Mouse (Mus musculus) kidney, postnatal 36 days (tissue): Measurements from ENCODE around the gene Fer.
A peak's percentile ranks its signal among the peaks of the same experiment; 100 is the strongest.

Source experiments
- DNase-seq, 2 experiments: peaks; one replicate each; pipeline ENCODE4 v3.0.0; 2021 to 2022; ENCODE audit warnings: mixed read lengths in 2 of 2

Fer gene

DNA sequence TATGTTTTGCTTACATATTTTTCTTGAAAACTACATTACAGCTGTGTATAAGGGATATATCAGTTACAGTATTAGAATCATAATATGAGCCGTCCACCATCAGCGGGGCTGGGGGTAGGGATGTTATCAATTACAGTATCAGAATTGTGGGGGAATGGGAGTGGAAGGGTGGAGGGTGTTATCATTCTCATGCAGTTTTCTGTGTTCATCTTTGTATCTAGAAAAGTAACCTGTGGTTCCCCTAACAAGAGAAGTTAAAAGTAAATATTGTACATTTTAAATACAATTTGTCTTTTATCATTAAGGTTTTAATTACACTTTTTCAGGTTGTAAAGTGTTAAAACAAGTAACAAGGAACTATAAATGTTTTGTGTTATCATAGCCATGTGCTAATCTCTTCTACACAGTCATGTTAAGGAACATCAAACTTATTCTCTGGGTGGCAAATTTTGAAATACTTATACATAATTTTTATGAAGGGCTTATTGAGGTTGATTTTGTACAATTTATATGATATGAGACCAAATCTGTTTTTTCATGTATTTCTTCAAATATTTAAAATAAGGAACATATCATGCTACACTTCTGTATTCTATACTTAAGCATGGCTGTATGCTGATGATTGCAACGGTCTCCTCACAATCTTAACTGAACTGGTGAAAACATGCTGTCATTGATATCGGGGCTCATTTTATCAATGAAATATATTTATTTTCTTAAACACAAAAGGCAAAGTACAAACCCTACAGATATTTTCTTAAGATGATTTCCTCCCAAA is 116.1 kb downstream of the Fer start:
- DNase-seq = no peak

DNA sequence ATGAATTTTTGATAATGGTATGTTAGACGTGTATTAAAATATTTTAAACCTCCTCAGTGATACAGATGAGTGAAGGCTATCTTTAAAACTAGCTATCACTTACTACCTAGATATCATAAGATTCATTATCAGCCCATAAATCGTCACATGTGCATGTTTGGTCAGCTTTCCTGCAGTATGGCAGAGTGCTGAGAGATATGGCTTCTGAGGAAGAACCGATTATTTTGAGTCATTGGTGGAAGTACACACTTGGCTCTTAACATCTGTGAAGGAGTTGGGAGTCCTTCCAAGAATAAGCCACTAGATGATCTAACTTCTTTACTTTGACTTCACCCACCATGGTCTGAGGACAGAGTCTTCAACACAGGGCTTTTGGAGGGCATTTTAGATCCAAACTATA is 117.3 kb downstream of the Fer start:
- no peak for DNase-seq

DNA sequence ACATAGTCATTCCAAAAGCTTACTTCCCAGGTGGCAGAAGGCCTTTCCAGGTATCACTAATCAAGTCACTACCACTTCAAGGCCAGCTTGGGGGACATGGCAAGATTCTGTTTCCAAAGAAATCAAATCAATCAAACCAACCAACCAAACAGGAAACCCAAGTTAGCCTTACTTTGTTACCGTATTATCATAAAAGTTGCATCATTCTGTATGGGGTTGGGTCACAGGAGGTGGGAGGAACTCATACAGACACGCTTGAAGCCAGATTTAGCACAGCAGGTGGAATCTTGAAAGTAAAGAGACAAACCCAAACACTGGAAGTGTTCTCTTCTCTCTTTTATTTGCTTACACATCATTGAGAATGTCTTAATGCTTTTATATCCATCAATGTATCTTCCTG is 125.8 kb downstream of the Fer start:
- no peak for DNase-seq

DNA sequence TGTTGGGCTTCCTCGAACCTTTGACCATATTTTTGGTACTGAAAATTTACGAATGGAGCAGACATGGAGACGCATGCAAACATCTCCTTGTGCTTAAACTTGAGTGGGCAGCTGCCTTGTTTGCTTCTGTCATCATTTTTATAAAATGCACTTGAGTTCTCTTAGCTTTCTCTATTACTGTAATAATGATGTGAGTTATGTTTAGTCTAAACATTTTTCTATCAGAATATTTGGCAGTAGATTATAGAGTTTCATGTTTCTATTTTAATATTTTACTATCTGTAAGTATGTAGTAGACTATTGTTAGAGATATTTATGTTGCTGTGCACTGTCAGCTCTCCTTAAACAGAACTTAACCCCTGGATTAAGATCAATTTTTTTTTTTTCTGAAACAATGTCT is 128.3 kb downstream of the Fer start:
- DNase-seq = no peak

DNA sequence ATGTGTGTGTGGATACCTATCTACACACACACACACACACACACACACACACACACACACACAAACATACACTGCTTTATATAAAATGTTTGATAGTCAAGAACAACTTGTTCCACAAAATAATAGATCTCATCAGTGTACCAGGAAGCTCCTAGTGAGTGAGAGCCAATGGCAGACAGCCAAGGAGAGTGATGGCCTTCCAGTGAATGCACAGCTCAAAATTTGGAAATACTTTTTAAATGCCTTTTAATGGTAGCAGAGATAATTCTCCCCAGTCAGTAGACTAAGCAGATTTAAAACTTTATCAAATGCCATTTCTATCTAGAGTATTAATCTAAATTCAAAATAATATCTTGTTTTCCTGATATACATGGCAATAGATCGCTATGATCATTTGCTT is 133.1 kb downstream of the Fer start:
- DNase-seq = peak; percentile 4 to 13

DNA sequence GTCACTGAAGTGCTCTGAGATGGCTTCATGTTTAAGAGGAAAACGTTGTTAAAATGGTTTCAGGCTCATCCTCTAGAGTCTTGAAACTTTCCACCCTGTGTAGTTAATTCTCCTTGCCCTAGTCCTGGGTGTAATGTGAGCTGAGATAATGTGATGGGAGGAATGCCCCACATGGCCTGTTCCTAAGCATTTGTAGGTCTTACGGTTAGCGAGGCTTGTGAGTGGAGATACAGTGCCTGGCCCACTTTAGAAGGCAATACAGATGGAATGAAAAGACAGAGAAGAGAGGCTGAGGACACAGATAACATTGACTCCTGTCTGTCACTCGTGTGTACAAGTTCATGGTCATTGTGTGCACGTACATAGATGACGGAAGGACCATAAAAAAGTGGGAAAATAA is 134.8 kb downstream of the Fer start:
- DNase-seq = no peak

DNA sequence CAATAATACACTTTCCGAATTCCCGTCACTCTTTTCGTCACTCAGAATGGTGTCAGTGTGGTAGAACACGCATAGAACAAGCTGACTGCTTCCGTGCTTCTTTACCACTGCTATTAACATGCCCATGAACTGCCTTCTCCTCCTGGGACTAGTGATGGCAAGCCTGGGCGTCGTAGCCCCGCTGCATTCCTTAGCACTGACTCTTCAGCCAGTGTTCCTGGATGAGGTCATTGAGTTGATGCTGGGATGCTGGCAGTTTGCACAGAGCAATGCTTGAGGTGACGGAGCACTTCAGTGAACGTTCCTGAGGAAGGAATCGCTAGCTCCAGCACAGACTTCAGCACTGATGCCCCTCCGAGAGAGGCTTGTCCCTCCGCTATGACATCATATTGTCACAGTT is 140.6 kb downstream of the Fer start:
- DNase-seq = no peak

DNA sequence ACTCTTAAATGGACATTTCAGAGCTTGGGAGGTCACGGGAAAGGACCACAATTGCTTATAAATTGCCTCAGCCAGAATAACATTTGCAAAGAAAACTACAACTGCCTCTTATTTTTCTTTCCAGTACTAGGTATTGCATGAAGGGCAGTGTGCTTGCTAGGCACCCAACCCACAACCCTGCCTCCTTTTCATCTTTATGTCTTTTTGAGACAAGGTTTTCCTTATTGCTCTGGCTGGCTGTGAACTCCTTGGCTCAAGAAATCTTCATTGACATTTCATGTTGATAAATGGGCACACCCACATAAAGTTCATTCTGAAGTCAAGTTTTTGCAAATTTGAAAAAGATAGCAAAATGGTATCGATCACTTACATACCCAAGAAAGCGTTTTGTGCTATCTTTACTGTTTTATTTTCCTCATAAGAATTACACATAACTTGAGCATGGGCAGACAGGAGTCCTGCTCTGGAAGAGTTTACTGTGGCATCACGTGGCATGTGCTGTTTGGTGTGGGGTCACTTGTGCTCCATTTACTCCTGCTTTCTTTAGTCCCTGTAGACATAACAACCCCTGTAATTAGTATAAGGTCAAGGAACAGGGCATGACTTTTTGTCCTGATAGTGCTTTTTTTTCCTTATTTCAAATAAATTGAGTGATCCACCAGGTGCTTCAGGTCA is 142.8 kb downstream of the Fer start:
- no peak for DNase-seq

DNA sequence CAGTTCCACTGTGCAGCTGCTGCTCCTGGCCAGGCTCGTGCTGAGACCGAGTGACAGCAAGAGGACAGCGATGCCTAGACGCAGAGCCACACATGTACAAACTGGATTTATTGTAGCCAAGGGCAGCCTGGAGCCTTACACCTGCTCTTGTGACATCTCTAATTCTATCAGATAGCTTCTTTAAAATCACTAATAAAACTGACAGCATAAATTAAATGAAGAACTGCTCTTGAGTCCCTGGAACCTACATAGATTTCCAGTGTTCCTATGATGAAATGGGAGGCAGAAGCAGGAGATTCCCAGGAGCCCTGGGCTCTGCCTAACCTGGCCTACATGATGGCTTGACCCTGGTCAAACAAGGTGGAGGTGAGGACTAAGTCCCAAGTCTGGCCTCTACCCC is 153.7 kb downstream of the Fer start:
- DNase-seq = no peak

DNA sequence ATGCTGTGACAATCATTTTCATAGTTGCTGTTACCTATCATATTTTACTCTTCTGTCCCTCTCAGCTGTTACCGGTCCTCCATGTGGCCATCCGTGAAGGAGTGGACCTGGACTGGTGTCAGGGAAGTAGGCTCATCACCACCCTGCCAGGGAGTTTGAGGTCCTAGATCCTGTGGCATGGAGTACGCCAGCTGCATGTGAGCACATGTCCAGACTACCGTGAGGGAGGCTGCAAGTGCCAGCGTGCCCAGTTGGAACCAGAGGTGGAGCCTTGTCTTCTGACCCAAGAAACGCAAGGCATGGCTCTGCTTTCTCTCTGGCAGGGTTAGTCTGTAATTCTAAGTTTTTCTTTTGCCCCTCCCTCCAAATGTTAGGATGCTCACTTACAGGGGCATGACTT is 155.4 kb downstream of the Fer start:
- DNase-seq = no peak

DNA sequence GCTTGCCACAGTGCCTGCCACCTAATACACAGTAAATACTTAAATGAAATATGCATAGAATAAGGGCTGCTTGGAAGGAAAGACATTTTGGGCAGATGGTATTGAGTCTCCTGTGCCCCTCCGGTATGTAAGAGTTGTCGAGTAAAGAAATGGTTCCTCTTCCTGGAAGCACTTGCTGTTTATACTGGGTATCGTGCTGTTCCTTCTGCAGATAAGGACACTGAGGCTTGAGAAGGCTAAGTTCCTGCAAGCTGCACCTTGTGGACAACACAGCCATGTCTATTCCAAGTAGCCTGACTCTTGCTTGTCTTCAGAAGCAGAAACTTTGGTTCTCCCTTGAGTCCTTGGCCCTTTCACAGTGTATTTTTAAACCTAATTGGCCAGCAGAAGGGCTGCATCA is 156.0 kb downstream of the Fer start:
- DNase-seq = no peak

DNA sequence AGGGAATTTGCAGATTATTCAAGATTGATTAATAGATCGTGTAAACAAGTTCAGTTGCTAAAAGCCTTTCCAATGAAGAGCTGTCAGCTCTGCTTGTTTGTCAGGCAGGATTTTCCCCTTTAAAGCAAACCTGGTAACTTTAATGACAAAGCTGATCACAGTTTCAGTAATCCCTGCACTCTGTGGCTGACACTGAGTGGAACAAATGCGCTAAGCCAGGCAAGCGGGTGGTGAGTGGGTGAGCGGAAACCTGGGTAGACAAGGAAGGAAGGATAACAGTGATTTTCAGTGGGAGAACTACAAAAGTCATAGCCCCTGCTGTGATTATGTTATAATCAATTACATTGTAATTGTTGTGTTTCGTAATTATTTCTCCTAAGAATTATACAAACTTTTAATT is 156.8 kb downstream of the Fer start:
- no peak for DNase-seq

DNA sequence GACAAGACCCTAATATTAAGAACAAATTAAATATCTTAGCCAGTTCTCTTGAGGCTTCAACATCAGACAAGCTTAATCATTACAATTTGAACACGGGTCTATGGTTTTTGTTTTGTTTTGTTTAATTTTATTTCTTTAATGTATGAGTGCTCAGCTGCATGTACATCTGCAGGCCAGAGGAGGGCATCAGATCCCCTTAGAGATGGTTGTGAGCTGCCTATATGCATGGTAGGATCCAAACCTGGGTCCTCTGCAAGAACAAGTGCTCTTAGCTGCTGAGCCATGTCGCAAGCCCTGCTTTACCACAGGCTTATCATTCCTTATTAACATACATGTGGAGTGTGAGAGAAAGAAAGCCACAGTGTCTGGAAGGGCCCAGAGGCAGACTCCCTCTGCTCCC is 163.6 kb downstream of the Fer start:
- DNase-seq = peak in 1 of 2 experiments; percentile 11

DNA sequence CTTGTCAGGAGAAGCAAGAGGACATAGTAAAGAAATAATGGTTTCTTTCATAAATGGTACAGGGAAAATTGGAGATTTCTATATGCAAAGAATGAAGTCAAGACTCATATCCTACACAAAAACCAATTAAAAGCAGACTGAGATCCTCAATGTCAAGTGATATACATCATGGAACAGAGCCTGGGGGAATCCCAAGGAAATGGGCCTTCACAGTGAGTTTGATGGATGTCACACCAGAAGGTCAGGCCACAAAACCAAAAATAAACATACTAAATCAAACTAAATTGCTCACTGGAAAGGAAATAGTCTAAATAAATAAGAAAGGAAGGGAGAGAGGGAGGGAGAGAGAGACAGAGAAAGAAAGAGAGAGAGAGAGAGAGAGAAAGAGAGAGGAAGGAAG is 178.9 kb downstream of the Fer start:
- no peak for DNase-seq

DNA sequence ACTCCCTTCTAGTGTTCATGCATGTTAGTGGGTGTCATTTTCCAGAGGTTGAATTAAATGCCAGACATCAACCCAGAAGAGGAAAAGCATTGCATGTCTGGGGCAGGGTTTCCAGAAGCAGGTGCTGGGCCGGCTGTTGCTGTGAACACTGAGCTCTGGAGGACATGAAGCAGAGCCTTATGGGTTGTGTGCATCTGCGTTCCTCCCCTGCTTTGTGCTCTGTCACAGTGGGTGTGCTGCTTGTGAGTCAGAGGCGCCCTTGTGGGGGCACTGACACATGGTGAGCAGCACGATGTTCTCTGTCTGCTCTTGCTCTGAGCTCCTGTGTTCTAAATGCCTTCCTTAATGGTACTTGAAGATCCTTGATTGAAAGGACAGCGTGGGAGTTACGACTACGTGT is 182.5 kb downstream of the Fer start:
- DNase-seq = no peak

DNA sequence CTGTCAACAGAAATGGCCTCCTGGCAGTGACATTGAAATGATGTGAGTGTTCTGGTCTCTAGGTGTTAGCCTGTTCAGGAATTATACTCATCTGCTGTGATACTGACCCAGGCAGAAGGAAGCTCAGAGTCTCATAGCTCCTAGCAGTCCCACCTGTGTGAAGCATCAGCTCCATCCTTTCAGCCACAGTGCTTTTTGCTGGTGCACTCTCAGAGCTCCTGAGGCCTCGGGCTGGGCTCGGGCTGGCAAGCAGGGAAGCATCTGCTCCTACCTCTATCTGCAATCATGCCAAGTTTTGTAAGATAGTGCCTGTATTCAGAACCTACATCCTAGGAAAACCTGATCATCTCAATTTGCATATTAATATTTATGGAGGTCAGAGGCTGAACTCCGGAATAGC is 183.7 kb downstream of the Fer start:
- no peak for DNase-seq

DNA sequence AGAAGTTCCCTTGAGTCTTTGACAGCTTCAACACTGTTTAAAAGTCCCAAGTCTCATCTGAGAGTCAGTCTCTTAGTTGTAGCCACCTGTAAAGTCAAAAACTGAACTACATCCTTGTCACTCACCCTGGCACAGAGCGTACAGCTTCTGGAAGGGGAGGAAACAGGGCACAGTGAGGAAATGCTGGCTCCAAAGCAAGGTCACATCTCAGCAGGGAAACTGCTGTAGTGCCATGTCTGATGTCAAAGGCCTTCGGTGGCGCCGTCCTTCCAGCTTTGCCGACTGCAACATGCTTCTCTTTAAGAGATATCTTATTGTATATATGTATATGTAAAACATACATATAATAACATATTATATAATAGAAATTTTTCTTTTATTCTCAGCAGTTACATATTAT is 188.0 kb downstream of the Fer start:
- DNase-seq = no peak

DNA sequence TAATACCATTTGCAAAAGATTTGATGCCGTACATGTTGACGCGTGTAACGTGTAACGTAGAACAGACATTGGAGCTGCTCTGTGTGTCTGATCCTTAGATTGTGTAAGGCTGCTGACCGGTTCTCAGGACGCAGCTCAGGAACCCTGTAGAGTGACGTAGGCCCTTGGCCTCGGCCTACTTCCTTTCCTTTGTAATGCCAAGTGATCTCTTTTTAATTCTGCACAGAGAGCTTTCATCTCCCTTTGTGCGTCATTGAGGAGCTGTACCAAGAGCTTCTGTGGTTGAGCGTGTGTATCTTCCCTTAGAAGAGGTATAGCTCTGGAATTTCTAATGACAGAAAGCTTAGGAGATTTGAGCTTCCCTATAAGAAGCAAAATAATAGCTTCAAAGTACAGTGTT is 190.8 kb downstream of the Fer start:
- no peak for DNase-seq

DNA sequence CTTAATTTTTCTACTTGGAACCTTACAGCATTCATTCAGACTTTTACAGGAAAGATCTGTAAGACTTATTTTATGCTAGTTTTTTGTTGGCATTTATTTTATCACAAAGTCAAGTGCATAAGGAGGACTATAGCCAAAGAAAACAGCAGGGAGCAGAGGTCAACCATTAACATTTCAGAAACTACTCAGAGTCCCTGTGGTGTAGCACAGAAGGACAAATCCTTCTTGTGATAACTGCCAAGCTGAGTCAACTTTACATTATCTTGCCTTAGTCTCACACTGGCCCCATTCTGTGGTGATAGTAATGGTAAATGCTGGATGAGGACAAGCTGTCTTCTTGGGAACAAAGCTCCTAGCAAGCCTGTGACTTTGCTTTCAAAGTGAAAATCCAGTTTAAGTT is 197.7 kb downstream of the Fer start:
- peak in 1 of 2 experiments; percentile 11 for DNase-seq

DNA sequence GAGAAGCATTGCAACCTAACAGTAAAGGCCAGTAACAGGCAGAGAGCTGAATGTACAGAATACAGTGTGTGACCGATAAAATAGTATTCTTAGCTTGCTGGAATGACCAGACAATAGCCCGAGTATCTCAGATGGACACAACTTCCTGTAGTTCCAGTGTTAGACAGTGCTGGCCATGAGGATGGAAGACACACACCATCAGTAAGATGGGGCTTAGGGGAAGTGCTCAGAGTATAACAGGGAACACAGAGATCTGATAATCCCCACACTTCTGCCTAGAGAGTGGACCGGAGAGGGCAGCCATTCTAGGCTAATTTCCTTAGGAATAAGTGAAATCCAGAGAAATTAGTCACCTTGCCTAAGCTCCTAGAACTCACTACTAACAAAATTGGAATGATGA is 202.4 kb downstream of the Fer start:
- no peak for DNase-seq

DNA sequence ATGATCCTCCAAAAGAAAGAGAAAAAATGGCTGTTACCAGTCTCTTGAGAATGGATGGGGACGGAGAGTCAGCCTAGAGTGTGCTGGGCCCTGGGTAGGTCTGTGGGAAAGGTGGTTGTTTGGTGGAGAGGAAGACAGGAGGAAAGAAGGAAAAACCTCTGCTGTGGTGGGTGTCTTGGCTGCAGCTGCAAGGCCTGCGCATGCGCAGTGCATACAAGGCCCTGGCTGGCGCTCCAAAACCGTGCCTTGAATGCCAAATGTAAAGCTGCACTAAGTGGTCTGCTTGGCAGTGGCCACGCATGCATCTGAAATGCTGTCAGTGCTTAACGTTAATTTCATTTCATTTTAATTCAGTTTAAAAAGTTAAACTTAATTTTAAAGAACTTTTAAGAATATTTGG is 214.5 kb downstream of the Fer start:
- DNase-seq = no peak

DNA sequence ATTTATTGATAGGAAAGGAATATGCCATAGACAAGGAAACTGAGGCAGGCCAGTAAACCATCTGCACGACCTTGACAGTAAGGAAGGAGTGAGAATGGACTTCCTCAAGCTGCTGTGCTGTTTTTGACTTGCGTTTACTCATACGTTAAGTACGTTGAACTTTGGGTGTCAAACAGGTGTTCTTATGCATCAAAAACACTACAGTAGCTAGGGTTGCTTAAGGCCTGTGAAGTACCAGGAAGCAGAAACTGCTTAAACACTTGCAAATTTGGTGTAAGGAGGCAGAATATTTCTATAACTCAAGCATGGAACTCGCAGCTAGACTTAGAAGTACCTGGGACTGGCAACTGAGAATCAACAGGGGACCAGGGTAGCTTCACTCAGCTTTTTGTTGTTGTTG is 221.9 kb downstream of the Fer start:
- no peak for DNase-seq

DNA sequence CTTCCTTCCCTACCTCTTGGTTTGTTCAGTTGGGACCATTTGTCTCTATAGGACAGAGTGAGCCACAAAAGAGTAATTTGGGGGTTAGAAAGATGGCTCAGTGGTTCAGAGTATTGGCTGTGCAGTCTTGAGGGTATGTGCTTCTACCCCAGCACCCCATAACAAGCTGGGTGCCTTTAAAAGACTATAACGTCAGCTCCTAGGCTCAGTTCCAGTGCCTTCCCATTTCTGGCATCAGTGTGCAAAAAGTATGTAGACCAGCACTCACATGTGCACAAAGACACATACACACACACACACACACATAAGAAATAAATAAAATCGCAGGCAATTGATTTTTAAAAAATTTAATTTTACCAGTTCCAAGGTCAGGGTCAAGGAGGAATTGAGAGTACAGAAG is 222.6 kb downstream of the Fer start:
- no peak for DNase-seq

DNA sequence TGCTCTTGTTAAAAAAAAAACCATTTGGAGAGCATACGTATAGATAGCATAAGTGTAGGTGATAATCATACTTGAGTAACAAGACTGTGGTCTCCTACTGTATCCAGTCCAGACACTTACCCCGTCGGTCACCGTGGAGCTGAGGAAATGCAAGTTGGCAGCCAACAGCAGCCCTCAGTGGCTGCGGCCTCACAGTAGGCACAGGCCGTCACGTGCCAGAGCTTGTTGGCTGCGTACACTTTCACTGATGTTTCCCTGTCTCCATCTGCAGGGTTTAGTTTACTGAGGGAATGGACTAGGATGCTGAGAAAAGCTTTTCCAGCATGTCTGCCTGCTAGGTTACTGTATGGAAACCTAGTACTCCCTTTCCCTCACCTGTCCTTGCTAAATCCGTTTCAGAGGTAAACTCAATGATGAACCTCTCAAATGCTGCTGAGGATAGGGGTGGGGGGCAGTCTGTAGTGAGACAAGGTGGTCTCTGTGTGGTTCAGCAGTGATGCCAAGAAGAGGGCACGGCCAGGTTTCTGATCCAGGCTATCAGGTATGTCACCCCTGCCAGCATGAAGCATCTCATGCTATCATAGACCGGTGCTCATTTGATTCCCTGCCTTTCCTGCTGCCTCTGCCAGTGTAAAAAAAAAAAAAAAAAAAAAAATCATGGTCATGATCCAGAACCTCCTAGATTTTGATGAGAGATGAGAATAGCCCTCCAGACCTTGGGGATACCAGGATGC is 224.2 kb downstream of the Fer start:
- DNase-seq = no peak
